Mouse (Mus musculus) adrenal gland, postnatal 36 days (tissue): ENCODE measurements around the gene Mreg. TPM values are rescaled to one million over a fixed set of nuclear protein-coding genes. Genes with fewer than 3 reads are reported as not detected.

Experiments
- DNase-seq, 2 experiments: peaks; one replicate each; pipeline ENCODE4 v3.0.0; 2021; ENCODE audit warnings: mixed read lengths in 1 of 2
- total RNA-seq, 2 experiments: library from RNA; stranded (reverse); gene quantifications; 2 replicates each; pipeline ENCODE4 v1.2.3; 2021

The Mreg gene
- total RNA-seq, 2 experiments from 2014 or later = 1.2 to 1.8 TPM

DNA sequence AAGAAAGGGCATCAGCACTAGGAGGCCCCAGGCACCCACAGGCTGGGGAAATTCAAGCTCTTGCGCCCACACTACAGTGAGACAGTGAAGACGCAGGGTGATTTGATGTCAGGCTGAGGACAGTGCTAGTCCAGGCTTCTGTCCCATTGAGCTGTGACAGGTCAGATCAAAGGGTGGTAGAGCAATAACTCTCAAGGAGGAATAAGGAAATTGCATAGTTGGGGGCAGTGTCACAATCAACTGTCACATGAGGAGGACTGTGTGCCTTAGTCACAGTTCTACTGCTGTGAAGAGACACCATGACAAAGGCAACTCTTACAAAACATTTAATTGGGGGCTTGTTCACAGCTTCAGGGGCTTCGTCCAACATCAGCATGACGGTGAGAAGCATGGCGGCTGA is 16.0 kb downstream of the Mreg start:
- no peak for DNase-seq

DNA sequence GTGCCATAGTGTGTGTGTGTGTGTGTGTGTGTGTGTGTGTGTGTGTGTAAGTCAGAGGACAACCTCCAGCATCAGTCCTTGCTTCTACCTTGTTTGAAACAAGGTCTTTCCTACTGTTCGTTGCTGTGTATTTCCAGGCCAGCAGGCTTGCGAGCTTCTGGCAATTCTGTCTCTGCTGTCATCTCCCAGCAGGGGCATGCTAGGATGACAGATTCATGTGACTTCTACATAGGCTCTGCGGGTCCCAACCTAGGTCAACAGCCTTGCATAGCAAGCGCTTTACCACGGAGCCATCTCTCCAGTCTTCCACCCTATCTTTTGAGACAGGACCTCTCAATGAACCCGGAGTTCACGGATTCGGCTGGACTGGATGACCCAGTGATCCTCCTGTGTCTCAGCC is 20.7 kb downstream of the Mreg start:
- DNase-seq = no peak

DNA sequence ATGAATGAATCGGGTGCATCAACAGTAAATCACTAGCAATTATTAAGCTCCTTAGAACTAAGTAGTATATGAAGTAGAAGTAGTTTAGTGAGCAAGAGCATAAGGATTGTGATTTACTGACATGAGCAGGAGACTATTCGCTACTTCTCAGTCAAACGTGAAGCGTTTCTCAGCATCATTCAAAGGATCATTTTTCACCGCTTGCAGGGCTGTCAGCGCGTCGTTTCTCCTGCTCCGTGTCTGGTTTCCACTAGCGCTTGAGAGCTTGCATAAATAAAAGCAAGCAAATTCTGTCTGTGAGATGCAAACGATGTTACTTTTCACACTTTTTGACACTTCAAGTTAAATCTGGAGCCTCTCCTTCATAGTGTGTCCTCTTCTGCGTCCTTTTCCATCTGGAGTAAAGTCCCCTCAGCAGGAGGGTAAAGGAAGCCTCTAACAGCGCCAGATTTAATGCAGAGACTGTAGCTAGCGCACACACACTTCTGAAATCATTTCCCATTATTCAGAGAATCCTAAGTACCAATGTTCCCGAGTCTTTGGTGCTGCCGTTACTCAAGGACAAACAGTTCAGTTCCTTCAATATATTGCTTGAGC is 23.9 kb downstream of the Mreg start:
- DNase-seq = no peak

DNA sequence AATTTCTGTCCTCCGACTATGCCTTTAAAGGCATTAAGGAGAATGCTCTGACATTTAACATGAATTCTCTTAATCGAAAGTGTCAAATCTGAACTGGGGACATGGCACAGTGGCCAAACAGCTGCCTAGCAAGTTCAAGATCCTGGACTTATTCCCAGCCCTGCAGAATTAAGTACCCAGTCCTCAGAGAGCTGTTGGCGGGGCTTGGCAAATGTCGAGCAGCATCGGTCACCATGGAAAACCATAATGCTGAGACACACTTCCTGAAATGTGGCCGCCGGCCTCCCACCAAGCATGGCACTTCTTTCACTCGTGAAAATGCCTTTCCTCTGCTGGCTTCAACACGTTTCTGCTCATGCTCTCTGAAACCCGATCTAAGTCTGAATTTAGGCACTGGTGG is 24.6 kb downstream of the Mreg start:
- DNase-seq = no peak

DNA sequence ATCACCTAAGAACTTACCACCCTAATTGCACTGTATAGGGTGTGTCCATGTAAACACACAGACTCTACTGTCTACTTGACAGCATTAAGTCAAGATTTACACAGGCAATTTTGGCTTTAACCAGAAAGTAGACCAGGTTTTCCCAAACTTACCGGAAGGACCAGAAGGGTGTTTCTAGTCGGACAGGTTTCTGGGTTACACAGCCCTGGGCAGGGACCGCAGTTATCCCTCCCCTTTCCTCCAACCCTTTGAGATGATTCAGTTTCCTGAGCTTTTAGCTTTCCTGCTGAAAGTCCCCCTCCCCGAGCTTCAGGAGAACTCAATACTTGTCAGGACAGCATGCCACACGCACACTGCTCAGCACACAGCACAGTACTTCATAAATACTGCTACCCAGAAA is 26.0 kb downstream of the Mreg start:
- no peak for DNase-seq

DNA sequence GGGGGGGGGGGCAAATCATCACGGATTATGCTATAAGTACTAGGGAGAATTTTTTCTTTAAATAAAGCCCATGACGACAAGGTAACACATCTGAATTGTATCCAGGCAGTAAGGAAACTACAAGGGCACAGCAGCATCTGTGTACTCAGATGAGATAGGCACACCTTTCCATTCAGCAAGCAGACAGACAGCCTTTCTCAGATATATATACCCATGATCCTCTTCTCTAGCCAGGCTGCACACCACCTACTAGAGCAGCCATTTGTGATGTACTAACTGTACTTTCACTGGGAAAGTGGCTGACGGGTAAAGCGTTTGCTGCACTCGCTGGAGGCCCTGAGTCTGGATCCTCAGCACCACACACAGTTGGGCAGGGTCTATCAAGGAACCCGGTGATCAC is 28.6 kb downstream of the Mreg start:
- no peak for DNase-seq

DNA sequence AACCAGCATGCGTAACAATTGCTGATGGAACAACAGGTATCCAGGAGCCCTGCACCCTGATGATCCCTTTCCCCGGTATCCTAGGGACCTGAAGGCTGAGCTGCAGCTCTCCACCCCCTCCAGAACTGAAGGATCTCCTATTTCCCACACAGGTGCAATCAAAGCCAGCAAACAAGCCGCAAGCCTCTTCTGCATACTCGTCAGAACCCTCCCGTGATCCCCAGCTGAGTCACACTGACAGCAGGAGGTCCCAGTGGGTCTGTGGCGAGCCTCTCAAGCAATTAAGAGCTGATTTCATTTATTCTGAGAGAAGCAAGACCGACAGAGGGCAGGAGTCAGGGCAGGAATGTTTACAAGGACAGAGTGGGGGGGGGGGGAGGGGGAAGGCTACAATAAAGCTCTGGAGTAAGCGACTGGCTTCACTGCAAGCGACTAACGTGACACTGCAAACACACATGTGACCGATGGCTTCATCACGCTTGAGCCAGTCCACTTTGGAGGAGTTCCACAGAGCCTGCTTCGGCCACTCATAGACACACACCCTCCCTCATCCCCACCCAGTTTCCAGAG is 29.1 kb downstream of the Mreg start:
- peak; percentile 27 to 49 for DNase-seq

DNA sequence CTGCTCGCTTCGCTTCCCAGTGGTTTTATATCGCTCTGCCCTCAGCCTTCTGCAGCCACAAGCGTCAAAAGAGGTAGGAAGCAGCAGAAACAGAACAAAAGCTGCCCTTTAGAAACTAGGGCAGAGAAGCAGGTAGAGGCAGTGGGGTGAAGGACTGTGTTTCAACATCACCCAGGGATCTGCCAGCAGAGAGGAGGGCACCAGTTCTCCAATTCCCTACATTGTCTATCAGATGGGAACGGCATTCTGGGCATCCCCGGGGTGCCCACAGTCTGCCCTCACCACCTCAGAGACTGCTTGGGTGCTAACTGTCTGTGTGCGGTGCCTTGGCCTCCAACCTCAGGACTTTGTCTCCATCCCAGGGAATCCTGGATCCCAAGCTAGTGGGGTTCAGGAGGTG is 32.2 kb downstream of the Mreg start:
- DNase-seq = no peak

DNA sequence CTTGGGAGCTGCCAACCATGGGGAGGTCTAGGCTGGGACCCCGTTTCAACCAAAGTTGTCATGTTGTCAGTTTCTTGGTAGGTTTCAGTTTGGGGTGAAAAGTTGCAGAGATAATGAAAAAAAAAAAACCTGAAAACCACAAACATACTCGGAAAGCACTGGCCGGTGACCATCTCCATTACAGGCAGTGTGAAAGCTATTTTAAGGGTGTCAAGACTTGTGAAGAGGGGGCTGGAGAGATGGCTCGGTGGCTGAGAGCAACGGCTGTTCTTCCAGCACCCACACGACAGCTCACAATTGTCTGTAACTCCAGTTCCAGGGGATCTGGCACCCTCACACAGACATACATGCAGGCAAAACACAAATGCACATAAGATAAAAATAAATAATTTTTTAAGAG is 35.9 kb downstream of the Mreg start:
- no peak for DNase-seq

DNA sequence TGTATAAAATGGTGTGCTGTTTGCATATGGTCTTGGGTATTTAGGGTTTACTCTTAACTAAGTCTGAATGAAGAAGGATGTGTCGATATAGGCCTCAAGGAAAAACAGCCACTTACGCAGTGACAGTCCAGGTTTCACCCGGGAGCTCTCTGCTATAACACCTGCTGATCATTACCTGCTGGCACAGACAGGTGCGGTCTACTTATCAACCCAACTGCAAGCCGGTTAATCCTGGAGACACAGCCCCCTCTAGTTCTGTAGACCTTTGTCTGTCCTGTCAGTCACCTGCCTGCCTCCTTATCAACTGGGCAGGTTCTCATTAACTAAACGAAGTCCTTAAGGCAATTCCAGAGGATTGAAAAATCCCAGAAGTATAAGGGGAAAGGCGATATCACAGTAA is 37.9 kb downstream of the Mreg start:
- DNase-seq = no peak

DNA sequence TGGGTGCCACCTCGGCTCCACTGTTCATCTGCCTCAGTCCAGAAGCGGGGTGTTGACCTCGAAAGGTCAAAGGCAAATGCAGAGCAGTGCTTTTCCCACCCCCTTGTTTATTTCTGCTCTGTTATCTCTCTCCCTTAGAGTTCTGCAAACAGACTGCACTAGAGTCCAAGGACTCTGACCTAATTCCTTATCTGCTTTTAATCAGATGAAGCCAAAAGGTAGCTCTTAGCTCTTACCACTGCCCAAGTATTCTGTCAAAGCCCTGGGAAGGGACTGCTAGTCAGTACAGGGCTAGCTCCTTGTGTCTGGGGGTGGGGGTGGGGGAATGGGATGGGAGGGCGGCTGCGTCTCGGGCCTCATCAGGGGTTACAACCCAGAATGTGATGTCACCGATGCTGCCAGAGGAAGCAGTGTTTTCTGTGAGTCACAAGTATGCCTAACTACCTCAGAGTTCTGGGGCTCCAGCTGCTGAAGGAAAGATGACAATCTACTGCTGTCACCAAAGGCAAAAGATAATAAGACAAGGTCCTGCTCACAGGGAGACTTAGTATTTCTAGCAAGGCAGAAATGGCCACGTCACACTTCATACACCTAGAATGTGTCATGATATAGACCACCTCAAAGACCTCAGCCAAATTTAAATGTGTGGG is 38.6 kb downstream of the Mreg start:
- DNase-seq = no peak

DNA sequence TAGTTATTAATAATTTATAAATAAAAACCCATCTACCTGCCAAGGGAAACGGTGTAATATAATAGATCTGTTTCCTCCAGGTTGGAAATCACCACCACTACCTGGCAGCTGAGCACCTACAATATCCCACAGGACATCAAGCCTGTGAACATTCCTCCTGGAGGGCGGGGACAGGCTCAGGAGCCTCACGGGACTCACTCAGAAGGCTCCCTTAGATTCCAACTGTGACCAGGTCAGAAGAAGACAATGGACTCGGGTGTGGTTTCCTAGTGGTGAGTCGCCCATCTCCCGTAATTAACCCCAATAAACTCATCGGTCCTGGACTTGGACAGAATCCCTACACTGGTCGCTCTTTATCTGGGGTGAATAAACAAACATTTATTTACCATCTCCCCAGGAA is 39.3 kb downstream of the Mreg start:
- no peak for DNase-seq

DNA sequence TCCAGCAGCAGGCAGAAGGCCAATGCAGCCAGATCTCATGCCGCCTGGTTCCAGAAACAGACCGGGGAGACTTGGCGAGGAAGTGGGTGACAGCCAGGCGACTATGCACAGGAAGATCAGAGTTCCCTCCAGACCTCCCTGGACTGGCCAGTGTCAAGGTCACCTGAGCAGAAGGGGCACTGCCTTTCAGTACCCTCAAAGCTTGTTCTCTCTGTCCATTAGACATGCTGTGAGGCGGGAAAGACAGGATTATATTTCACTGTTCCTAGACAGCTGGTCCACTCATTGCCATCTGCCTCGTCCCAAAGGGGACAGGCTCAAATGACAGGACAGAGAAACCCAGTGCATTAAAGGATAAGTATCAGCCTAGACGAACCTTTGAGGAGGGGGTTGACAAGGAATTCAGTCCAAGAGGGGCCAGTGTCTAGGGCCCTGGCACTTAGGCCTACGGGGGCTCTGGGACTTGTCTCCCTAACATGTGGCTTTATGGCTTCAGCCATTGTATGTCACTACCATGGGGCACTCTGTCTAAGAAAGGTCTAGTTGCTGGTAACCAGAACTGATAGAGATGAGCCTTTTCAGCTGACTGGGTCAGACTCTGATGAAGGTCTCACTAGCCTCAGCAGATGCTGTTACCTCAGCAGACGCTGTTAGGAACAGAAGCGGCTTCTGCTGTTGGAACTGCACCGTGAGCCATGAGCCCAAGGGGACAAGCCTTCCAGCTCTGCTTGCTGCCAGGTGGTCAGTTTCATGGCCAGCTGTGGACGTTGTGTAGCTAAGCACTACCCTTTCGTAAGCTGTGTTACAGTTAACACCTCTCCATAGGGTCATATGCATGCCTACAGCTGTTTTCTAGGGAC is 40.9 kb downstream of the Mreg start:
- no peak for DNase-seq

DNA sequence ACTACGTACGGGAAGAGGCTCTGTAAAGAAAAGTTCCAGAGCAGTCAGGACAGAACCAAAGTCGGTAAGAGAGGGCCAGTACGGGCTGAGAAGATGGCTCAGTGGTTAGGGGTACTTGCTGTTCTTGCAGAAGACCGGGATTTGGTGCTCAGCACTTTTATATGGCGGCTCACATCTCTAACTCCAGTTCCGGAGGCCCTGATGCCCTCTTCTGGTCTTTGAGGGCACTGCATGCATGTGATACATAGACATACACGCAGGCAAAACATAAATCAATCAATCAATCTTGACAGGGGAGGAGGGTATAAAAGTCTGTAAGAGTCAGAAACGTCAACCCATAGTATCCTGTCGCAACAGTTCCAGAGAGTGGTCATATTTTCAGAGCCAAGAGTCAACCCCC is 45.1 kb downstream of the Mreg start:
- DNase-seq = no peak

DNA sequence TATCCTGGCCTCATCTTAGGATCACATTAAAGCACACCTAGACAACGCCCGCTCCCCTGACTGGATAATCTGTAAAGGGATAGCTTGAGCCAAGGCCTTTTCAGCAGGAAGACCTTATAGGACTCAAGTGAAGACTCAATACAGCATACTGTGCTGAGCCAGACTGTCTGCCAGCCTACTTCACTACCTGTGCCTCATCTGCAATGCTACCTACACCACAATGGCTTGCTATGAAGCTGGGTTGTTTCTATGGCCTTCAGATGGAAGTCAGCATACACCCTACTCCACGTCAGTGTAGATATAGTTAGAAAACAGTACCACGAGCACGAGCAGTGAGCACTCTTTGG is 45.7 kb downstream of the Mreg start:
- no peak for DNase-seq

DNA sequence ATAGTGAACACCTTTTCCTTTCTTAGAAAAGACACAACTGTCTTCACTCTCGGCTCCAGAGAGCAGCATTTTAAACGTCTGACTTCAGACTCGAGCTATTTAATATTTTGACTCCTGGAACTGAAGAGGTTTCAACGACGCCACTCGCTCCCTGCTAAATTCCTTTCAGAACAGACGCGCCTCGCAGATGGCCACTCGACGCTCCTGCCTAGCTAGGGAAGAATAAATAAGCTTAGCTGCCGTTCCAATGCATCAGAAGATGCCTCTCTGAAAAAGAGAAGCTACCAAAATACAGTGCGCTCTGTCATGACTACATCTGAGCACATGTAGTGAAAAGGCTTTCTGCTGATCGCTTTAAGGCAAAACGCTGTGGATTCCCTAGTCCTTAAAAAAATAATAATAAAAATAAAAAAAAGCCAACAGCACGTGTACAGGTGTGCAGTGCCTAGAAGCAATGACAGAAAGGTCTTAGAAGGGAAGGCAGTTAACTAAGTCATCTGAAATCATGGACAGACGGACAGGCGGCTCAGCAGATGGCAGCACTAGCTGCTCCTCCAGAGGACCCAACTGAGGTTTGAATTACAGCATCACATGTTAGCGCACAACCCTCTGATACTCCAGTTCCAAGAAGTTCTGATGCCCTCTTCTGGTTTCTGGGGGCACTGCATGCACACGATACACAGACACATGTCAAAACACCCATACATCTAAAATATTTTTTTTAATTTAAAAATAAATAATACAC is 46.2 kb downstream of the Mreg start:
- DNase-seq = no peak

DNA sequence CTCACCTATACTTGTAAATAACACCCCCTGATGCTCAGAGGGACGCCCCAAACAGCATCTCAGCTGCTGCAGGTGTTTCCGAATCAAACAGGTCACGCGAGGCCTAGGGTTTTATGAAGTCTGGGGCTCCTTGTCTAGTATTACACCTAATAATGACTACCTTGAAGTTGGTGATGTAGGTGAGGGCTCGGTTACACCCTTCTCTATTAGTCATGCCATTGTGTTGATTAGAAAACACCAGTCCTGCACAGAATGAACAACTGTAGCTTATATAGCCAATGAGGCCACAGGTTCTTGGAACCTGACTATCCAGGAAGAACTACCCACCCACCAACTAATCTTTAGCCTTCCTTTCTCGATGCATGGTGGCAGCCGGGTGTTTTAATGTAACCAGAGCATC is 51.8 kb downstream of the Mreg start:
- DNase-seq = no peak

DNA sequence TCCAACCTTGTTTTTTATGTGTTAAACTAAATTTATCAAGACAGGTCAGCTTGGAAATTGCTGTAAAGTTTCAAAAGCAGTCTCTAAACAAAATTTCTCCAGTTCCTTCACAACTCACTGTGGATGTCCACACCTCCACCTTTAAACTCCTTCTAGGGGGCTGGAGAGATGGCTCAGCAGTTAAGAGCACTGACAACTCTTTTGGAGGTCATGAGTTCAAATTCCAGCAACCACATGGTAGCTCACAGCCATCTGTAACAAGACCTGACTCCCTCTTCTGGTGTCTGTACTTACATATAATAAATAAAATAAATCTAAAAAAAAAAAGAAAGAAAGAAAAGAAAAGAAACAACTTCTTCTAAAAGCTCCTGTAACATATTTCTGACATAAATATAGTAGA is 67.1 kb downstream of the Mreg start:
- no peak for DNase-seq

DNA sequence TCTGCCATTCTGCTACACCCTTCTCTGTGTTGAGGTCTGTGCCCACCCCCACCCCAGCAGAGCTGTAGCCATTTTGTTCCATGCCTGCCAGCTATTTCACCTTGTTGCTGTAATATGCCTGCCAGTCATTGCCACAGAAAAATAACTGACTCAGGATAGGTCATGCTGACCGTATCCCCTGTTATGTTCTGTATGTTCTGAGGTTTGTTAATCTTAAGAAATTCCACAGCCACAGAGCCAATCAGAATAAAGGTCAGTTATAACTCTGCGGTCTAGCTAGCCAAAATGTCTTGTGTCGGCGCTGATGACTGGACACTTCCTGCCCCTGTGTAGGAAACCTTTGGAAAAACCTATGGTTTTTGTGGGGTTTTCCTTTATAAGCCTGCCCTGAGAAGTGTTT is 67.7 kb downstream of the Mreg start:
- DNase-seq = no peak

DNA sequence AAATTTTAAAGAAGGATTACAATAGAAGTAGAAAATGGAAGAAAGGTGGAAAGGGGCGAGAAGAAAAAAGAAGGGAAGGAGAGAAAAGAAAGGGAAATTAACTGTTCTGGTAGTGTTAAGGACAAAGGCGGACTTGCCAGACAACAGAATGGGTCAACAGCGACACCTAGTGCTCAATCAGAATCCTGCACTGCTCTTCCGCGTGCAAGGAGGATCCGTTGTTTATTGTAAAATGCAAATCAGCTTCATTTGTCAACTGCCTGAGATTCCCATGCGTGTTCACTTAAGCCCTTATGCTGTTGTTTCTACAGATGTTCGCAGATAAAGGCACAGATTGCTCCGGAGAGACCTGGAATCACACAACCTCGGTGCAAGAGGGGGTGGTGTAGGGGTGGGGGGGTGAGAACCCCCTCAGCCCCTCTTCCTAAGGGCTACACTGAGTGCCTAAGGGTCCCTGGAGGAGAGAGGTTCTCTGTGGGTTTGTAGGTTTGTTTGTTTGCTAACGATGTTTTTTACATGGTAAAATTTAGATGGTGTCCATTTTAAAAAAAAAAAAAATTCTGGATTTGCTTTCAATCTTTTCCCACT is 70.1 kb downstream of the Mreg start:
- DNase-seq = peak; percentile 32 to 46

DNA sequence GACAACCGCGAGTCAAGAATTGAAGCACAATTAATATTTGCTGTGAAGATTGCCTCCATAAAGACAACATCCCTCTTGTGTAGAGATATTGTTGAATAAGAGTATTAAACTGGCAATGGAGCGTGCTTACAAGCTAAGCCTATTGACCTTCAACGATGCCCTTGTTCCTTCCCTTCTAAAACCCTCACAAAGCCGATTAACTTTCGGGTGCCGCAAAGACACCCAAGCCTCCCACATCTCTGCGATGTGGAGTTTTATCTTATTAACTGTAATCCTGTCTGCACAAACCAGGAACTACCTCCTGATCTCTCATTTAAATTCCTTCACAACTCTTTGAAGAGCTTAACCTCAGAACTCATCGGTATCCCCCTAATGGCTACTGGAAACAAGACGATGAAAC is 76.0 kb downstream of the Mreg start:
- DNase-seq = no peak

DNA sequence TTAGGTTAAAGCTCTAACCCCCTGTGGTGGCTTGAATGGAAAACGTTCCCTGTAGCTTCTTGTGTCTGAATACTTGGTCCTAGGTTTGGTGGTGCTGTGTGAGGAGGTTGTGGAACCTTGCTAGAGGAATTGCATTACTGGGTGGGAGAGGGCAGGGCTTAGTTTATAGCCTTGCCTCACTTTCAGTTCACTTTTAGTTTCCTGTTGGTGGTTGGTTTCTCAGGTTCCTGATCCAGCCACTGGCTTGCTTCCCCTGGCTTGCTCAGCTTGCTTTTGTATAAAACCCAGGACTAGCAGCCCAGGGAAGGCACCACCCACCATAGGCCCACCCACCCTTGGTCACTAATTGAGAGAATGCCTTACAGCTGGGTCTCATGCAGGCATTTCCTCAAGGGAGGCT is 77.6 kb downstream of the Mreg start:
- no peak for DNase-seq
